Mouse (Mus musculus) left cerebral cortex, adult 18-20 months (tissue): Measurements from ENCODE around the gene Nek5. TPM values are rescaled to one million over a fixed set of nuclear protein-coding genes. Genes with fewer than 3 reads are reported as not detected.

Experiments used
- DNase-seq, 2 experiments: peaks; one replicate each; pipeline ENCODE4 v3.0.0; 2021 to 2022; ENCODE audit warnings: low spot score in 2 of 2, mixed read lengths in 1 of 2
- total RNA-seq, 2 experiments: library from RNA; stranded (reverse); gene quantifications; 2 replicates each; pipeline ENCODE4 v1.2.3; 2021

Gene Nek5
- total RNA-seq, 2 experiments from 2014 or later: not detected

- no peak for DNase-seq
Measured at GRCm38 (mm10) chr8:22091568-22091967, 33.3 kb downstream of the Nek5 start.

- DNase-seq: no peak
Measured at GRCm38 (mm10) chr8:22089226-22089625, 35.6 kb downstream of the Nek5 start.

DNA sequence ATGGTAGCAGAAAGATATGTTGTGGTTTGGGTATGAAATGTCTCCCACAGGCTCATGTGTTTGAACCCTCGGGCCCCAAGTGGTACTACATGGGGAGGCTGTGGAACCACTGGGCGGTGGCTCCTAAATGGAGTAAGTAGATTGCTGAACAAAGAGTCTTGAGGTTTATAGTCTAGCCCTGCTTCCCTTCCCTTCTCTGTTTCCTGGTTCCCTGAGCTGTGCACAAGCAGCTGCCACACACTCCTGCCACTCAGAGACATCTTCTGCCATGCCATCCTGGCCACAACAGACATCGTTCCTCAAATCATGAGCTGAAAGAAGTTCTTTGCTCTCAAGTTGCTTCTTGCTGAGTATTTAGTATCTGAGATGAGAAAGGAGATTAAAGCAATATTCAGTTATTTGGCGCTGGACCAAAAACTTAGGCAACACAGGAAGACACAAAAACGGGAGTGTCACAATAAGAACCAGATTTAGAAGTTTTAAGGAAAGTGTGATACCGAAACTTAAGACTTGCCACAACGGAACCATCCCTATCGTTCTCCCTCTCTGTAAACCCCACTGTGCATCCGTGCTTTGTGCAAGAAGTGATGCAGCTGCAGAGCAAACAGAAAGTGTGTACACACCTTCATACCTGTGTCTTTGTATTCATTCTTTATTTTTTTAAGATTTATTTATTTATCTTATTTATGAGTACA is 45.4 kb downstream of the Nek5 start:
- DNase-seq: no peak

DNA sequence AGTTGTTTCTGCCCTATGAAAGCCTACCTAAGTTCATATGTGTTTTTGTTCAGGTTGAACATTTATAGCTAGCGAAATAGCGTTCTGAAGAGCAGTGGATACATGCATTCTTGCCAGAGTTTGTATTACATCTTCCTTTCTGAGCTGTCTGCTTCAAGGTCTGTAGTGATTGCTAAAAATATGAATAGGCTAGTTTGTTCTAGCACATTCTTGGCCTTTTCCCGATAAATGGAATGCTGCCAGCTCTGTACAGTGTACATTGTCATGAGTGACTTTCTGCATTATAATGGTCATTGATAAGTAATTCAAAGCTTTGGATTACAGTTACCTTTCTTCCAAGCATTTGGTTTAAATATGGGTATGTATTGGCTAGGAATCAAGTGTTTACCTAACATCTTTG is 63.7 kb downstream of the Nek5 start:
- DNase-seq: no peak

- DNase-seq: peak; percentile 94 to 97
Measured at GRCm38 (mm10) chr8:22060446-22060889, 64.4 kb downstream of the Nek5 start, which contains the start of gene Alg11. TSS of gene Alg11 (plus strand) at chr8:22060721.

DNA sequence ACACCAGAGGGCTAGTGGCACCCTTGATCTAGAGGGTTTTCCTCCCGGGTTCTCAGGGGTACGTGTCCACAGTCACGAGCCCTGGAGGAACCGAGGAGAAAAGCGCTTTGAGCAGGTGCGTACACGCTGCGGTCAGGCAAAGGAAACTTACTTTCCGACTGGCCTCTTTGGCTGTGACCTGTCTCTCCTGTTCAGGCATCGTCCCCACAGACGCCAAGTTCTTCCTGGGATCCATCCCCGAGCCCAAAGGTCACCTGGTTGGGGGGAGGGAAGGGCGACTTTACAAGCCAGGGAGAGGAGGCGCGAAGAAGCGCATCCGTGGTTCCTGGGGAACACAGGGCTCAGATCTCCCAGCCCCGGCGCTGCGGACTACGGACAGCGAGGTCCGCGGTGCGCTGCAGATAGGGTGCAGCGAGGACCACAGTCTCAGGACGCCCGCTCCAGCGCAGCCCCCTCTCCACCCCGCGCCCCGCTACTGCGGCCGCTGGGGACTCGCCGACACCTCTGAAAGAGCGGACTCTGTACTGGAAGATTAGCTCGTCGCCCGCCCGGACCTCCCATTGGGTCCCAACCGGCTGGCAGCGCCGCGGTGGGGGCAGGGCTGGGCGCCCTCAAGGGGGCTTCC is 64.9 kb downstream of the Nek5 start, which contains the start of gene Atp7b:
Gene Atp7b, minus strand, starts transcription at position 485 of the 625 bp plus-strand sequence.
- peak in 1 of 2 experiments; percentile 7 for DNase-seq

- DNase-seq: no peak
Measured at GRCm38 (mm10) chr8:22059153-22059738, 65.6 kb downstream of the Nek5 start.

- no peak for DNase-seq
Measured at GRCm38 (mm10) chr8:22058368-22058767, 66.5 kb downstream of the Nek5 start.

DNA sequence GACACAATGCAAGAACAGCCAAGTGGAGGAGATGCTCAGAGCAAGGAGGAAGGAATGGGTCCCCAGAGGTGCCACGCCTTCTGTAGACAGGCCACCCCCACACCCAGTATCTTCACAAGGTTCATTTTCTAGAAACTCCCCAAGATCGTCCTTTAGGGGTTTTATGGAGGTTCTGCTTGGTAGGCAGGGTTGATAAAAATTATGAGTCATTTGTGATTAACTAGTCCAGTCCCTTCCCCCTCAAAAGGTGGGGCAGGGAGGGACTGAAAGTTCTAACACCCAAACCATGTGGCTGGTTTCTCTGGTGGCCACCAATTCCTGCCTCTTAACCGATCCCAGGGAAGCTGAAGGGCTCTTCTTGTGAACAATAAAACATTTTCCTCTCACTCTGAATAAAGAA is 68.0 kb downstream of the Nek5 start:
- DNase-seq: no peak

- DNase-seq: no peak
Measured at GRCm38 (mm10) chr8:22055492-22055877, 69.4 kb downstream of the Nek5 start.

DNA sequence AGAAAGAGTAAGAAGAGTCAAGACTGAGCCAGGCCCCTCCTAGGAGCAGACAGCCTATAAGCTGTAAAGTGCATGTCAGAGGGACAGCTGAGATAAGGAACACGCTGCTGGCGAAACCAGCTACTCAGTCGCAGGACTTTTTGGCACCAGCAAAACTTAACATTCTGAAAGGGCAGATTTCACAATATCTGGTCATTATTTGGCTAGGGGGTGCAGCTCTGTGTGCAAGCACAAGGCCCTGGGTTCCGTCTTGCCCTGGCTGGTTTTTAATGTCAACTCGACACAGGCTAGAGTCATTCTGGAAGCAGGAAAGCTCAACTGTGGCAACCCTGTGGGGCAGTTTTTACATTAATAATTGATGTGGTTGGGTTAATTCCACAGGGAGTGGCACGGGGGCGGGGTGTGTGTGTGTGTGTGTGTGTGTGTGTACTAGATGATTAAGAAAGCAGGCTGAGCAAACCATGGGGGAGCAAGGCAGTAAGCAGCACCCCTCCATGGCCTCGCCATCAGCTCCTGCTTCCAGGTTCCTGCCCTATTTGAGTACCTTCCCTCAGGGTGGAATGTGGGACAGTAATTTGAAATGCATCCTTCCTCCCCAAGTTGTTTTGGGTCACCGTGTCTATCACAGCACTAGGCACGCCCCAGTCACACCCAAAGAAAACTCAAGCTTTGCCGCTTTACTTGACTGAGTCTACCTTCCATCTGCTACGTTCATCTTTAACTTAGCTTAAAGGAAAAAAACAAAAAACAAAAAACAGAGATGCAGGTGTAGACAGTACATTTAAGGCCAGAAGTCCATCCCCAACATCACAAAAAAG is 70.0 kb downstream of the Nek5 start:
- DNase-seq: no peak

DNA sequence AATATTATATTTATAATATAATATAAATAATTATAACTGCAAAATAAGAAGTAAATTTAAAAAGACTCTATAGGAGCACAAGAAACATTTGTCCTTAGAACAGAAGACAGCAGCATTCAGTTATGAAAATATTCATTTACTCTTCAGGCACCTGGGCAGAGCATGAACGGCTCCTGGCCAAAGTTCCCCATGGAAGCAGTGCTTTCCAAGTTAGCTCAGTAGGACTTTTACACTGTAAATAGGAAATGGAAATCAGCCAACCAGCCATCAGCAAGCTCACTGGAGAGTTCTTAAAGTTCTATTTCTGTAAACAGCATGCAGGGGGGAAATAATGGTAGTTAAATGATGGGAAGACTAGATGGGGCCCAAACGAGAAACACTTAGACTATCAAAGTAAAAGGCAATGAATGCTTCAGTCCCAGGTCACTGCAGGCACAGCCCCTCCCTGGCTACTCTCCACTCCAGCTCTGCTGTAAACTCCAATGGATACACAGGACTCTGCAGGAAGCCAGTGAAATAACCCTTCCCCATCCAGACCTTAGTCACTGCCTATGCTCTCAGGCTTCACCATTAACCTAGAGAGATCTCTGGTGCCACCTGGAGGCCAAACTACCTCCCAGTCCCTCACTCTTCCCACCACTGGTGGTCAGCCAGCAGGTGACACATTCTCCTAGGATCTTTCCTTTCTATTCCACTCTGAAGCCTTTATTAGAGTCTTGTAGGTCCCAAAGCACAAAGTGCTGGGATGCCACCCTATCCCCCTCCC is 77.0 kb downstream of the Nek5 start:
- DNase-seq: peak; percentile 8 to 42

- no peak for DNase-seq
Measured at GRCm38 (mm10) chr8:22043706-22044105, 81.1 kb downstream of the Nek5 start.

DNA sequence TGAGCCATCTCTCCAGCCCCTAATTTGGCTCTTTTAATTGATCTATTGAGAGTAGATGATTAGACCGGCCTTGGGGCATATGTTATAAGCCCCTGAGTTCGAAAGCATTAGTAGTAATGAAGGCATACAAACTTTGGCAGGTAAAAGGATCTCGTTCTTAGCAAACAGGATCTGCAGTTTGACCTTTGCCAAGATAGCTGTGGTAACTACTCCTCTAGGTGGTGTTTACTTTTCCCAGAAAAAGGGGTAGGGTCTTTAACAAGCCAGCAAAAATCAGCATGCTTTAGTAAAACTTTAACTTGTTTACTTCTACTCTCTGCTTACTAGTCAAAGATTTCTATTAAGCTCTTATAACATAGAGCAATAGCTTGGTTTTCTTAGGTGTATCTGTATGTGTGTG is 82.3 kb downstream of the Nek5 start:
- DNase-seq: no peak

DNA sequence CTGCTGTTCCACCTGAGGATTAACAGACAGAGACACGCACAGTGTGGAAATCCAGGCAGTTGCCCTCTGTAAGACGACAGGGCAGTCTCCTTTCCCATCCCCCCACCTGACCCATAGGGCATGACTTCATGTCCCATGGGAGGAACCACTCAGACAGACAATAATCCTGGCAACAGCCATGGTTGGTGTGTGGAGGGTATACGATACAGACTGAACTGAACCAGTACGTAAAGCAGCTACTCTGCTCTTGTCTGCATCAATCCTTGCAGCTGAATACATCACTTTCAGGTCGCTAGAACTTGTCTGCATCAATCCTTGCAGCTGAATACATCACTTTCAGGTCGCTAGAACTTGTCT is 84.7 kb downstream of the Nek5 start:
- DNase-seq: no peak

DNA sequence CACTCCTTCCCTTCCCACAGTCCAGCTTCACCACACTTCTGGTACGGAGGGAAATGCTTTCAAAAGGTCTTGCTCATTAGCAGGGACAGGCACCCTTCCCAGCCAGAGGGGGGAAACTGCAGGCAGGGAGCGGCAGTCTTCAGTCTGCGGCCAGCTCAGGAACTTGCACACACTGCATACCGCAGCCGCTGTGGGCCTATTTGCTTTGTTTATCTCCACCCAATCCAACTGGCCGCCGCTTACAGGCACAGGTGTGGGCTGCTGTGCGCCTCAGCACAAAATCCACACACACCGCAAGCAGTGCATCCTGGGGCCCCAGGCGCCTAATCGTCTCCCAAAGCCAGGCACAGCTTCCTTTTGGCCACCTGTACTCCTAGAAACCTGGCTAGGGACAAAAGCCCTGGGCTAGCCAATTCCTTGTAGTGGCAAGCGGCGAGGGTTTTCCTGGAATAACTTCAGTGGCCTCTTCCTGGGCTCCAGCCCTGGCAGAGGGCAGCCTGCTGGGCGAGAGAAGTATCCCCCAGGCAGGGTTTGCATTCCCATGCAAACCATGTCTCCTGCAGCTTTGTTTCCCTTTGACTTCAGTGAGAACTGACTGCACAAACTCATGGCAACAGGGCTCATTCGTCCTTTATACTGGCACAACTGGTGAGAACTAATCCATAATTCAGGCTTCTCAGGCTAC is 85.2 kb downstream of the Nek5 start:
- DNase-seq: no peak

DNA sequence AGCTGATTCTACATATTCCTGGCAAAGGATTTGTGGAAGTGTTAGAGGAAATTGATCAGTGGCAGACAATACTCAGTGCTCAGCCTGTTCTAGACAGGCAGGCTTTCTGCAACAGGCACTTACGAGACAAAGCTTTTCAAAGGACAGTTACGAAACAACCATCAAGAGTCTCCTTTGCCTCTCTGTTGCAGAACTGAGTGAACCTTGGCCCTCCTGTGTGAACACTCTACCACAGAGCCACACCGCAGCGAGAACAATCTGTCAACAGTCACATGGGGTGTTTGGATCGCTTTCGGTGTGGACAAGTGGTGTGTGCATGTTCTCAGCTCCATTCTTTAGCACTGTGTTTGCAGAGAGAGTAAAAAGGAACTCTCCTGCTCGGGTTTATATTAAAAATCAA is 87.8 kb downstream of the Nek5 start:
- DNase-seq: no peak

DNA sequence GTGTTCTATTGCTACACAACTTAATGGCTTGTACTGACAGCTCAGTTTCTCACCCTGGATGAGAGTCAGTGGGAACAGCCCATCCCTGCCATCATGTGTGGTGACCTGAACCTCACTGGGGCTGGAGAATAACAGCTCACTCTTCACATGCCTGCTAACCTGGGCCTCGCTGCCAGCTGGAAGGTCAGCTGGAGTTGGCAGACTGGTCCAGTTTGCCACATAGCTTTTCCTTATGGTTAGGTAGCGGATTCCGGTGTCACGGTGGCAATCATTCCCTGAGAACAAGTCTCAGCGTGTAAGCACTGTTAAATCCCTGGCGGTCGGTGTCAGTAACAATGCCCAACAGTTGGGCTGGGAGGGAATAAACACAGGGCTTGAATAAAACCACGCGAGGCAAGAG is 88.7 kb downstream of the Nek5 start:
- DNase-seq: no peak

- no peak for DNase-seq
Measured at GRCm38 (mm10) chr8:22030990-22031389, 93.9 kb downstream of the Nek5 start.

DNA sequence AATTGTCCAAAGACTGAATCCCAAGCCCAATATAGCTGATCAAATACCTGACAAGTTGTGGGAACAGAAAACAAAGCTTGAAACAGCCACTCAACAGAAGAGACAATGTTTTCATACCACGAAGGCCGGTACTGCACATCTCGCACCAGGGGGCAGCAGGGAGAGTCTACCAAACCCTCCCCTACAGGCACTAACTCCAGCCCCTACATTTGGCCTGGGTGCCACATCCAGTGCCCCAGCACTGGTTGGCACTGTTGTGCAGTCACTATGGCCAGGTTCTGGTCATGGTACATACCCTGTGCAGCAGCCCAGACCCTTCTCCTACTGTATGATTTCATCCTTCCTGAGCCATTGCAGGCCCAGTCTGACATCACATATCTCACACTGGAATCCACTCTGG is 95.9 kb downstream of the Nek5 start:
- no peak for DNase-seq
